13 mouse cellular contexts compared by ENCODE assay signal in the genomic region with DNA sequence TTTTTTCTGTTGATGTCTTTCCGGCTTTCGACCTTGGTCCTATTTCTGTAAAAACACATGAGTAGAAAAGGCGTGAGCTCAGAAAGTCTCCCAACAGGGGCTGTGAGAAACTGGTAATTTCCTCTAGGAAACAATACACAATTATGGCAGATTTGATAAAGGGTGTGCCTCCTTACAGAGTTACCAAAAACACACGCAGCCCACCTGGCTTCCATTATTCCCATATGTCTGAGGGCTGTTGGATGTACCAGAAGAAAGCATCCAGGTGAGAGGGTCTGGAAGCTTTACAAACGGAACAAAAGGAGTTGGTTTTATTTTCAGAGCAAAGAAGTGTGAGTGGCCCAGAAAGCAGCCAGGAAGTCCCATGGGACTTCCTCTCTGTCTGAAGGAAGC. TPM values are rescaled to one million over a fixed set of nuclear protein-coding genes. Genes with fewer than 3 reads are reported as not detected.
DNase-seq lines count a peak whose midpoint lies in the region; ATAC-seq and TF ChIP-seq lines count a peak whose summit lies in the region.
"Had no signal": no experiment of that assay in that cellular context is flagged by ENCODE, and none has a peak within 500 bp of the region (broad histone marks: within the 10 kb centered on the region; RNA-seq: fewer than 3 reads in every experiment).

No protein-coding gene starts in this region.

- no peak for TF ChIP-seq CTCF in kidney, postnatal 0 days (IDR thresholded peaks at IDR 0.05; ENCODE audit: low read depth)

- no peak overlapping the region for H3K9ac ChIP-seq in heart, embryonic 12.5 days
- H3K9ac ChIP-seq in kidney, postnatal 0 days (ENCODE audit: low read depth, low read length): no peak overlapping the region
- H3K9ac ChIP-seq in limb, embryonic 11.5 days (ENCODE audit: low read length): no peak overlapping the region

- DNase-seq in heart, postnatal 10 days: no peak
- no peak for DNase-seq in kidney, postnatal 0 days (ENCODE audit: low spot score)
- DNase-seq in kidney, postnatal 36 days: no peak
- DNase-seq in NIH3T3 (ENCODE audit: low read depth): peak; percentile 39
- DNase-seq in limb, embryonic 11.5 days (ENCODE audit: low spot score): no peak
- DNase-seq in retina, postnatal 1 day: no peak
- DNase-seq in thymus, postnatal 10 days (ENCODE audit: low spot score in 2 of 2): no peak
- DNase-seq: adrenal gland, postnatal 36 days; cerebellum, adult 8-10 months; lung, postnatal 14 days; spleen, adult 18-20 months; thymus, adult 18-20 months had no signal

- peak overlapping the region; percentile 77 for H3K4me2 ChIP-seq in heart, embryonic 12.5 days
- peak overlapping the region; percentile 51; the same call in 1 of the 2 replicates for H3K4me2 ChIP-seq in kidney, postnatal 0 days (ENCODE audit: low read length)
- peak overlapping the region; percentile 88; the same call in 1 of the 2 replicates for H3K4me2 ChIP-seq in limb, embryonic 11.5 days (ENCODE audit: low read depth, severe bottlenecking)

- no peak overlapping the region for H3K4me3 ChIP-seq in heart, embryonic 12.5 days
- H3K4me3 ChIP-seq in kidney, postnatal 0 days (replicated peaks; ENCODE audit: low read depth, low read length): no peak overlapping the region
- no peak overlapping the region for H3K4me3 ChIP-seq in limb, embryonic 11.5 days (ENCODE audit: low read depth, low read length)

- intact Hi-C loops in heart, postnatal 10 days (cut with DNase I): loop anchor here (10.0 kb wide), 1 partner anchor 237 kb away; a partner anchor contains a TSS

- no peak overlapping the region for H3K27ac ChIP-seq in heart, embryonic 12.5 days (ENCODE audit: poor library complexity, severe bottlenecking)
- H3K27ac ChIP-seq in kidney, postnatal 0 days: no peak overlapping the region
- H3K27ac ChIP-seq in limb, embryonic 11.5 days (replicated peaks; ENCODE audit: low read depth, low read length): no peak overlapping the region

- no peaks in the 10 kb centered on the region for H3K36me3 ChIP-seq in heart, embryonic 12.5 days
- H3K36me3 ChIP-seq in kidney, postnatal 0 days (ENCODE audit: insufficient read depth, low read length): no peaks in the 10 kb centered on the region
- H3K36me3 ChIP-seq in limb, embryonic 11.5 days (ENCODE audit: control insufficient read depth, insufficient read depth, low read length): no peaks in the 10 kb centered on the region

- H3K4me1 ChIP-seq in heart, embryonic 12.5 days (replicated peaks): peaks cover 41% of the 10 kb centered on the region
- peaks cover 10% of the 10 kb centered on the region for H3K4me1 ChIP-seq in kidney, postnatal 0 days (replicated peaks; ENCODE audit: insufficient read depth, low read length)
- H3K4me1 ChIP-seq in limb, embryonic 11.5 days (ENCODE audit: control insufficient read depth, insufficient read depth, low read length): peaks cover 29% of the 10 kb centered on the region

- ATAC-seq in heart, embryonic 12.5 days (ENCODE audit: insufficient number of reproducible peaks, low FRiP score): no peak
- no peak for ATAC-seq in kidney, postnatal 0 days (replicated peaks; ENCODE audit: low FRiP score, low read depth)
- ATAC-seq in limb, embryonic 11.5 days (ENCODE audit: insufficient number of reproducible peaks, low FRiP score, low TSS enrichment, low read depth): no peak

- H3K27me3 ChIP-seq in heart, embryonic 12.5 days (replicated peaks): no peaks in the 10 kb centered on the region; the same call in 1 of the 2 replicates
- H3K27me3 ChIP-seq in kidney, postnatal 0 days (ENCODE audit: insufficient read depth, low read length): no peaks in the 10 kb centered on the region
- peaks cover 9% of the 10 kb centered on the region; the same call in 1 of the 2 replicates for H3K27me3 ChIP-seq in limb, embryonic 11.5 days (ENCODE audit: control insufficient read depth, insufficient read depth, low read length)

- H3K9me3 ChIP-seq in heart, embryonic 12.5 days (replicated peaks): no peaks in the 10 kb centered on the region
- H3K9me3 ChIP-seq in kidney, postnatal 0 days (replicated peaks; ENCODE audit: low read length): no peaks in the 10 kb centered on the region
- no peaks in the 10 kb centered on the region for H3K9me3 ChIP-seq in limb, embryonic 11.5 days (ENCODE audit: control insufficient read depth, low read length)

- 55% methylated on average over 5 of the region's 5 CpGs for WGBS in heart, embryonic 12.5 days
- 57% methylated on average over 5 of the region's 5 CpGs for WGBS in kidney, postnatal 0 days
- 51% methylated on average over 5 of the region's 5 CpGs for WGBS in limb, embryonic 11.5 days

RNA-seq across cellular contexts. Expression of a gene that starts 58.0 kb away (rescaled TPM):
- polyA plus RNA-seq in heart, embryonic 12.5 days (2016; fragmentation: Nextera tagmentation; extraction: Ambion mirVana): 1.3 and 4.5 TPM in 2 replicates
- total RNA-seq in heart, postnatal 10 days (2021): 1 to 10 TPM; 3.8 to 5.4 TPM
- 74.1 and 84.5 TPM in 2 replicates for polyA plus RNA-seq in kidney, postnatal 0 days (2015; fragmentation: Nextera tagmentation; extraction: Ambion mirVana)
- 3.0 and 3.3 TPM in 2 replicates for polyA plus RNA-seq in limb, embryonic 11.5 days (2014; fragmentation: Nextera tagmentation; extraction: Ambion mirVana)

Comparison
In these comparisons a context has a peak if more than half of its experiments do, and no peak if none do; other contexts are left out.
1. RNA of a gene that starts 58.0 kb away (polyA plus RNA-seq): 74.1 to 84.5 TPM in kidney, postnatal 0 days; 1.3 to 4.5 TPM in heart, embryonic 12.5 days and 3.0 to 3.3 TPM in limb, embryonic 11.5 days; every median in the first group is over 10 times any median in the second.
2. Peak in every context shown above with its lines, with median percentiles within 50 percentile points of each other: H3K4me2 ChIP-seq.